Mouse (Mus musculus) testis, adult 2 months (tissue): ENCODE results near the gene Psmb9. TPM values are rescaled to one million over a fixed set of nuclear protein-coding genes. Genes with fewer than 3 reads are reported as not detected.

Experiments
- H3K27ac ChIP-seq: fragments of 200-500 bp; 2 replicates; pipeline ENCODE4 v1.5.1; 2012; ENCODE audit warnings: low read depth, low read length; ENCODE audit not compliant: control insufficient read depth, insufficient read depth
- H3K27me3 ChIP-seq: fragments of 200-500 bp; 2 replicates; pipeline ENCODE4 v1.6.1; 2012; ENCODE audit warnings: mild to moderate bottlenecking, low read length, moderate library complexity; ENCODE audit not compliant: control insufficient read depth, insufficient read depth
- H3K36me3 ChIP-seq: fragments of 200-500 bp; 2 replicates; pipeline ENCODE4 v1.6.1; 2012; ENCODE audit warnings: mild to moderate bottlenecking, low read length; ENCODE audit not compliant: control insufficient read depth, insufficient read depth
- H3K4me1 ChIP-seq: fragments of 200-500 bp; 2 replicates; pipeline ENCODE4 v1.6.1; 2012; ENCODE audit warnings: low read length; ENCODE audit not compliant: control insufficient read depth, insufficient read depth
- H3K4me3 ChIP-seq: fragments of 200-500 bp; 2 replicates; pipeline ENCODE4 v1.5.1; 2012; ENCODE audit warnings: low read depth, mild to moderate bottlenecking, low read length, moderate library complexity, mixed read lengths; ENCODE audit not compliant: control insufficient read depth
- CTCF ChIP-seq: fragments of 200-500 bp; IDR thresholded peaks from 2 replicates; pipeline ENCODE4 v1.5.1; 2012; ENCODE audit warnings: low read depth, mild to moderate bottlenecking, inconsistent platforms, low read length, moderate library complexity; ENCODE audit not compliant: control insufficient read depth, insufficient read depth, insufficient replicate concordance
- POLR2A ChIP-seq: fragments of 200-500 bp; IDR thresholded peaks from 2 replicates; pipeline ENCODE4 v1.6.1; 2012; ENCODE audit warnings: low read depth, mild to moderate bottlenecking, inconsistent platforms, low read length, moderate library complexity; ENCODE audit not compliant: control insufficient read depth
- polyA plus RNA-seq: library from polyadenylated mRNA; depleted of rRNA; stranded (reverse); fragments of >200 nt; gene quantifications from 2 replicates; pipeline ENCODE4 v1.2.3, GENCODE M21; 2012

The Psmb9 gene
- polyA plus RNA-seq, 1 experiment = 1.7 TPM

DNA sequence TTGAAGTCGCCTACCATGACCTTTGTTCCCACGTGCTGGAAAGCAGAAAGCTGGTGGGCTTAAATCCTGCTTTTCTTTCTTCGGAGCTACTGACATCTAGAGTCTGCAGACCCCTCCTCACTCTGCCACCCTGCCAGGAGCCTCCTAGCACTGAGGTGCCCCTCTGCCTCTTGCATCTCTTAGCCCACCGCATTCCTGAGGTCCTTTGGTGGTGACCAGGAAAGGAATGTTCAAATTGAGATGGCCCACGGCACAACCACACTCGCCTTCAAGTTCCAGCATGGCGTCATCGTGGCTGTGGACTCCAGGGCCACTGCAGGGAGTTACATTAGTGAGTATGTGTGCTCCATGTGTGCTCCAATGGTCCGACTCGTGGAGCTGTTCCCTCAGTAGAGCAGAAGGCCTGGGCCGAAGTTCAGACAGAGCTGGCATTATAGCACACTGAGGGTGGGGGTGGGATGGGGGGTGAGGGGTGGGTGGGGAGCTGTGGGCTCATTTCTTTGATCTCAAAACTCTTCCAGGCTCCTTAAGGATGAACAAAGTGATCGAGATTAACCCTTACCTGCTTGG lies 11.6 kb upstream of the Psmb9 start:
- no peak overlapping the region for H3K4me3 ChIP-seq
- no peaks in the 10 kb centered on the region for H3K36me3 ChIP-seq
- no peak overlapping the region for H3K27ac ChIP-seq
- H3K4me1 ChIP-seq = peaks cover 11% of the 10 kb centered on the region
- peaks cover 2% of the 10 kb centered on the region; the same call in 1 of the 2 replicates for H3K27me3 ChIP-seq
- TF ChIP-seq CTCF = no peak
- no peak for TF ChIP-seq POLR2A

- H3K27me3 ChIP-seq = peaks cover 2% of the 10 kb centered on the region; the same call in 1 of the 2 replicates
- no peak for TF ChIP-seq POLR2A
- H3K27ac ChIP-seq = no peak overlapping the region
Observed at GRCm38 (mm10) chr17:34198521-34198912, 11.0 kb upstream of the Psmb9 start.

GRCm38 (mm10) chr17:34197904-34198520 lies 10.4 kb upstream of the Psmb9 start:
- TF ChIP-seq POLR2A (no peak), CTCF (no peak)
- Histone ChIP-seq H3K4me1 (peaks cover 11% of the 10 kb centered on the region), H3K36me3 (no peaks in the 10 kb centered on the region), H3K4me3 (peak overlapping the region; percentile 67), H3K27me3 (peaks cover 2% of the 10 kb centered on the region; the same call in 1 of the 2 replicates), H3K27ac (no peak overlapping the region)

More at GRCm38 (mm10) chr17:34198521-34198912, 11.0 kb upstream of the Psmb9 start:
- H3K4me3 ChIP-seq = peak overlapping the region; percentile 67
- H3K36me3 ChIP-seq = no peaks in the 10 kb centered on the region
- H3K4me1 ChIP-seq = peaks cover 11% of the 10 kb centered on the region

DNA sequence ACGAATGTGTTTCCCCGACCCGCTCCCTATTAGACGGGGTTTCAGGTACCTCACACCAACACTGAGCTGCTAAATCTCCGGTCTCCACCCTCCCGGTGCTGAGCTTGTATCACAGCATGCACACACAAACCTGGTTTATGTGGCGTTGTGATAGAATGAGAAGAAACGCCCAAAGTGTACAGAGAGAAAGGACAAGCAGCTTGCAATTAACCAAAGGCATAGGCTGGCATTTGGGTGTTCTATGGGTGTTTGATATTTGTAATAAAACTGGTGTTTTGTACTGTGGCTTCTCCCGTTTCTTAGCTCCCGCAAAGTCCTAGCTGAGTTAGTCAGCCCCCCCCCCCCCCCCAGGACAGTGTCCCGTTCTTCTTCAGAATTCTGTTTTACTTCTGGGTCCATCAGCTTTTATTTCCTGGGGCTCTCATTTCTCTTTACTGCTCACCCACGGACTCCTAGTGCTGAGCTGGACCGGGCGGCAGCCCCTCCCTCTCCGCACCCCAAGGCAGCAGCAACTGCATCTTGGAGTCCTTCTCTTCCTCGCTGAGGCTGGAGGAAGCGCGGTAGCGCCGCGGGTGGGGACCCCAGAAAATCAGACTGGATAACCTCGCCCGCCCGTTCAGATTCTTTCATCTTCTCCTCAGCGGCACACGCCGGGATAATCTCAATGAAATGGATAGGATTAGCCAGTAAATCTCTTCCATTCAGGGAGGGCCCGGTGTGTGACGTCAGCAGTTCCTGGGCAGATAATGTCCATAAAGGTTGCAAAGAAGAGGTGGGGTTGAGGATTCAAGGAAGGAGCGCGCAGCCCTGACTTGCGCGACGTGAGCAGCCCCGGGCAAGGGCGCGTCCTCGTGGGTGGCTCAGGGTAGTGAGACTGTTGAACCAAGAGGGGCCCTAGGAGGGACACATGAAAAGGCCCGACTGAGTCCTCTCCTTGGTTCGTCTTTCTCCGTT lies 9.7 kb upstream of the Psmb9 start, which contains the start of gene Psmb8:
Gene Psmb8 (plus strand): TSS at position 781 of the 954 bp plus-strand sequence.
- peak within 1 kb of the TSS; percentile 67 for H3K4me3 ChIP-seq

DNA sequence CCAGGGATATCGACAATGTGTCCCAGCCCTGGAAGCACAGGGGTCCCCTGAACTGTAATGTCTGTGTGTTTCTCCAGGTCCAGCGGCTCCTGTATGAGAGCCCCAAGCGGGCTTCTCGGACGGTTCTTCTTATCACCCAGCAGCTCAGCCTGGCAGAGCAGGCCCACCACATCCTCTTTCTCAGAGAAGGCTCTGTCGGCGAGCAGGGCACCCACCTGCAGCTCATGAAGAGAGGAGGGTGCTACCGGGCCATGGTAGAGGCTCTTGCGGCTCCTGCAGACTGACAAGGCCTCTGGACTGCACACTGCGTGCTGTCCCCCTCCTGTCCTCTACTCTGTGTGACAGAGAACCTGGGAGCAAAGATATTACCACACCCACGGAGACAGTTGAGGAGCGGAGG lies 8.9 kb upstream of the Psmb9 start:
- TF ChIP-seq CTCF = no peak
- TF ChIP-seq POLR2A = no peak
- Histone ChIP-seq H3K27me3 (peaks cover 2% of the 10 kb centered on the region; the same call in 1 of the 2 replicates), H3K36me3 (no peaks in the 10 kb centered on the region), H3K4me3 (no peak overlapping the region), H3K4me1 (peaks cover 14% of the 10 kb centered on the region), H3K27ac (no peak overlapping the region)

More for the DNA sequence above, 9.7 kb upstream of the Psmb9 start, which contains the start of gene Psmb8:
- no peak within 1 kb of the TSS for H3K27ac ChIP-seq
- TF ChIP-seq CTCF = no peak
- TF ChIP-seq POLR2A = no peak
- H3K36me3 ChIP-seq = no peaks in the 10 kb centered on the region
- H3K4me1 ChIP-seq = peaks cover 14% of the 10 kb centered on the region
- peaks cover 2% of the 10 kb centered on the region; the same call in 1 of the 2 replicates for H3K27me3 ChIP-seq

- no peak overlapping the region for H3K27ac ChIP-seq
- H3K36me3 ChIP-seq = no peaks in the 10 kb centered on the region
- H3K4me1 ChIP-seq = peaks cover 14% of the 10 kb centered on the region
- peaks cover 2% of the 10 kb centered on the region; the same call in 1 of the 2 replicates for H3K27me3 ChIP-seq
- H3K4me3 ChIP-seq = no peak overlapping the region
- TF ChIP-seq POLR2A (no peak), CTCF (no peak)
Observed at GRCm38 (mm10) chr17:34194723-34195122, 7.2 kb upstream of the Psmb9 start.

GRCm38 (mm10) chr17:34193468-34193867 lies 5.9 kb upstream of the Psmb9 start:
- peaks cover 2% of the 10 kb centered on the region; the same call in 1 of the 2 replicates for H3K27me3 ChIP-seq
- no peaks in the 10 kb centered on the region for H3K36me3 ChIP-seq
- H3K4me3 ChIP-seq = no peak overlapping the region
- TF ChIP-seq CTCF (no peak), POLR2A (no peak)
- H3K27ac ChIP-seq = no peak overlapping the region
- peaks cover 14% of the 10 kb centered on the region for H3K4me1 ChIP-seq
